Mouse (Mus musculus) mouse embryonic stem cell (cell line): ENCODE data around the gene Olfr20.
"Not testable (repeated sequence)": the region's sequence is repeated elsewhere in the genome, so short reads cannot be mapped to it uniquely, and the experiment has no call there.

Experiments used
- in situ Hi-C, 2 experiments: fragments of 300-500 bp; cut with MboI; formaldehyde crosslinking; loops; 1 replicate in 1 of 2; 3 replicates in 1 of 2; pipeline ENCODE4 v1.14.3; 2019 to 2020; ENCODE audit warnings: low sequenced_read_pairs in 2 of 2, low pct_unique_long_range_greater_than_20kb in 1 of 2, mixed read lengths in 1 of 2; ENCODE audit not compliant: unreplicated experiment in 1 of 2

The Olfr20 gene

GRCm38 (mm10) chr11:73350483-73350882 is at the start of gene Olfr20:
TSS of gene Olfr20 (plus strand) at chr11:73350783.
- in situ Hi-C loops = no loop called here

DNA sequence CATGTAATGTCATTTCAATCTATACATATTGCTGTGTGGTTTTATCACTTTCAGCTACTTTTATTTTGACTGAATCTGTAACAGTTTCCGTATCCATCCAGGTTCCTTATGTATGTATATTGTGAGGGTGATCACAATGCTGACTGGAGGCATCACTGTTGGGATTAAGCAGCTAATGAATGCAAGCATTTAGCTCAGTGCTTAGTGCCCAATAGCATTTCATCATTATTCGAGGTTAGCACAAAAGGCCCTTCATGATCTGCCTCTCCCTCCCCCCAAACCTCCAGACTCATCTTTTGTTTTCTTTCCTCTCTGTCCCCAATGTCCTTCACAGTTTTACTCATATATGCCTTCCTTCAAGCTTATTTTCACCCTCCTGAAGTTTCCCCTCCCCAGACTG is 47.5 kb upstream of the Olfr20 start:
- in situ Hi-C loops = no loop called here

DNA sequence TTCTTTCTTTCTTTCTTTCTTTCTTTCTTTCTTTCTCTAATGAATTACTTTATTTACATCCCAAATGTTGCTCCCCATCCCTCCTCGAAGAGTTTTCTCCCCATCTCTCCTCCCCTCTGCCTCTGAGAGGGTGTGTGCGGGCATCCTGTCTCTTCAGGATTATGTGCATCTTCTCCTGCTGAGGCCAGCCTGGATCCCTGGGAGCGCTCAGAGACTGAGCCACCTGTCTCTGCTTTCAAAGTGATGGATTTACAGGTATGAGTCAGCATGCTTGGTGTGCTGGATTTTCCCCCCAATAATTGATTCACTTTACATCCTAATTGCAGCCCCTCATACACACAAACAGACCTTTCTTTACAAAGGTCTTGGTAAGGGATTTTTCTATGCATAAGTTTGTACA is 34.6 kb upstream of the Olfr20 start:
- in situ Hi-C loops = no loop called here

DNA sequence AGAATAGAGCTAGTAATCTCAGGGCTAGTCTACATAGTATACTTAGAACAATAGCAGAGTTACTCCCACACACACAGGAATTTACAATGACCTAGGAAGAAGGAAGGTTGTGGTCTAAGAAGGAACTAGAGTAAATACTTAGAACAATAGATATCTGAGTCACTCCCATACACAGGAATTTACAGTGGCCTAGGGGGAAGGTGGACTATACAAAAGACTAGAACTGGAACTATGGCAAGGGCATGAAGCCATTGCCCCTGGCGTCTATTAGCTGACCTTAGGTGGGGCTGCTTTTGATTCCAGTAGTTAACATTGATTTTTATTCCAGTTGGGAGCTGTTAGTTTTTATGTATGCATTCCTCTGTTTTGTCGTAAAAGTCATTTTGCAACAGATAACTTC is 32.0 kb upstream of the Olfr20 start:
- in situ Hi-C loops = not testable (repeated sequence)

GRCm38 (mm10) chr11:73321064-73321463 is 29.5 kb upstream of the Olfr20 start:
- in situ Hi-C loops = not testable (repeated sequence)

GRCm38 (mm10) chr11:73323906-73324830 is 26.4 kb upstream of the Olfr20 start:
- in situ Hi-C loops = no loop called here

DNA sequence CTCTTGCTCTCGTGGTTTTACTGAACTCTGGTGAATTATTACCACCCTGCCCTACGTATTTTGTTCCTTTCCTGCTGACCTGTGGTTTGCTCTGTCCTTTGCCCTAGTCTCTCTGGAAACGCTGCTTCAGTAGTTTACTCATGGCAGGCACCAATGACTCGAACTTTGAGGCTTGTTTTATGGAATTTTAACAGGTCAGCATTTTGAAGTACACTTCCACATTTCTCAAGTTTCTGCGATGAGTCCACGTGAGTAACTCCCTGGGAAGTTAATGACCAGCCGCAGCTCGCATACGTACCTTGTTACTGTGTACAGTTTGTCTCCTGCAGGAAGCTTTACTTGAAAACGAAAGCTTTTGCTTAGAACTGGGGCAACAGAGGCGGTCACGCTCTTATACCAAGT is 24.1 kb upstream of the Olfr20 start:
- in situ Hi-C loops = no loop called here

DNA sequence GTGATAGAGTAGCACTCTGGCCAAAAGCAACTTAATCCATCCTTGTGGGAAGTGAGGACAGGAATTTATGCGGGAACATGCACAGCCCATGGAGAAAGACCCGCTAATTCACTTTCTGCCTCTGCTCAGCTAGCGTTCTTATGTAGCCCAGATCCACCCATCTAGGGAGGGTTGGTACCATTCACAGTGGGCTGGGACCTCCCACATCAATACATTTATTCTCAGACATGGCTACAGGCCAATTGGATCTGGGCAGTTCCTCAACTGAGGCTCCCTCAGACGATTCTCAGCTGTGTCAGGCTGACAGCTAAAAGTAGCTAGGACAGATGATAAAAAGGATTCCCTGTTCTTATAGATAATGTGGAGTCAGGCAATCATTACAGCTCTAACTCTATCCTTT is 23.2 kb upstream of the Olfr20 start:
- in situ Hi-C loops = no loop called here

DNA sequence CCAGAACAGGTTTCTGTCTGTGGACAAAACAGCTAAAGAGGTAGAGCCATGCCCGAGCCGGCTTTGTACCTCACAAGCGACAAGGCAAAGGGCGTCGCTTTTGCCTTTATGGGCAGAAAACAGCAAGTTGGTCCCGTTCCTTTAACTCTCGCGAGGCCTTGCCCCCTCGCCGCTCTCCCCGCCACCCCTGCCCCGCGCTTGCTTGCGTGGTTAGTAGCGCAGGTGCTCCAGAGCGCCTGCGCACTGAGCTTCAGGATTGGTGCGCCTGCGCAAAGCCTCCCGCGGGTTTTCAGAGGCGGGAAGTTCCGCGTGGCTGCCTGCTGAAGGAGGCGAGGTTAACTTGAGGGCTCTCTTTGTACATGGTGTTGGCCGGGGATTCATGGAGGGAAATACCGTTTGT is 21.1 kb upstream of the Olfr20 start, which contains the start of the genes Aspa, Gm49340 and Spata22:
TSS of gene Aspa (minus strand) at position 155 of the 400 bp plus-strand sequence.
TSS of gene Gm49340 (plus strand) at position 300 of the 400 bp plus-strand sequence.
TSS of gene Spata22 (plus strand) at position 300 of the 400 bp plus-strand sequence.
- in situ Hi-C loops = no loop called here

DNA sequence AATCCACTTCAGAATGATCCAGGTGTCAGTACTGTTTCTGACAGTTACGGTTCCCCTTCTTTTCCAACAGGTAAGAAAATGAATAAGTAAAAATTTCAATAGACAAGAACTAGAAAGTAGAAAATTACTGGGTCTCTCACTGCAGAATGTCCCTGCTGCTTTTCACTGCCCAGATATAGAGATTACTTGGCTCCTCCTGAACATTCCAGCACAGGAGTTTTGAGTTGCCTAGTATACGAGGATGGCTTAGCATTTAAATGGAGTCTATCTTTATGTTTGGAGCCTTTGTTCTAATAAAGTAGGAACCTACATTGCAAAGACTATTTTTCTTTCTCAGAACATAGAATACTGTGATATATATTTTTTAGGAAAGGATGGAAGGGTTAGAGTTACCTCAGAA is 17.2 kb upstream of the Olfr20 start:
- in situ Hi-C loops = no loop called here

- in situ Hi-C loops = no loop called here
Measured at GRCm38 (mm10) chr11:73336919-73337318, 13.7 kb upstream of the Olfr20 start.

DNA sequence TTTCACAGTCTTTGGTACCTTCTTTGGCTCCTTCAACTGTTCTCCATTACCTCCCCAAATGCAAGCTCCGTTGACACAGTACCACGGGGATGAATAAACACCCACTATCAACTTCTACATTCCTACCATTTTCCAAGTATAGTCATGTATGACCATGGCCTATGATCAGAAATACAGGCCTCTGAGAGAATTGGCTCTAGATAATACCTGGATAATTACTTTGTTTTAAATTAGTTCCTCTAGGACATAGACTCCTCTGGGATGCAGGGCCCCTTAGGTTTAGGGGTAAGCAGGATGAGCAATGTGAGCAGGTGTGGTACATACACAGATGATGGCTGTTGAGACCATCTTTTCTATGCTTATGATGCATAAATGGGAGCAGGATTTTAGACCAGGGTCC is 20.4 kb downstream of the Olfr20 start, which contains the start of gene Olfr376:
TSS of gene Olfr376 (plus strand) at position 301 of the 400 bp plus-strand sequence.
- in situ Hi-C loops = no loop called here

DNA sequence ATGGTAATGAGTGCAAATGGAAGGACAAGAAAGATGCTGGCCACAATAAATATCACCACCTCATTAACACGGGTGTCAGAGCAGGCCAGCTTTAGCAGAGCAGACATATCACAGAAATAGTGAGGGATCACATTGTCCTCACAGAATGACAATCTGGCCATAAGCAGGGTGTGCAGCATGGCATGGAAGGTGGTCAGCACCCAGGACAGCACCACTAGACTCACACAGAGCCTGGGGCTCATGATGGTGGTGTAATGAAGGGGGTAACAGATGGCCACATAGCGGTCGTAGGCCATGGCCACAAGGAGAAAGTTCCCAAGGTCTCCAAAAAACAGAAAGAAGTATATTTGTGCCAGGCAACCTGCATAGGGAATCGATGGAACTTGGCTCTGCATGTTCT is 44.8 kb downstream of the Olfr20 start:
- in situ Hi-C loops = no loop called here

DNA sequence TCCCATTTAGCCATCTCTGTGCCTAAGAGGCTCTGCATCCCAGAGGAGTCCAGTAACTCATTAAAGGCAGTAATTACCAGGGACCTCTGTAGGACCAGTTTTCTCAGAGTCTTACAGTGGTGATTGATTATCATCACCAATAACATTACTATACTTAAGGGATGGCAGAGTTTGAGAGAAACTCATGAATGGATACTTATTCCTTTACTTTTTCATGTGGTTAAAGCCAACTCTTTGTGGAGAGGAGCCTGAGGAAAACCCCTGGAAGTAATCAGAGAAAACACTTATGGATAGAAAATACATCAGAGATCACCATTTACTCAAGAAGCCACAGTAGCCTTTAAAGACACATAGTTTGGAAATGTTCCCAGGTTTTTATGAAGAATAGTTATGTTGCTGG is 48.9 kb downstream of the Olfr20 start, which contains the start of gene Olfr1:
TSS of gene Olfr1 (minus strand) at position 101 of the 400 bp plus-strand sequence.
- in situ Hi-C loops = no loop called here
